Mouse (Mus musculus): ENCODE data around the gene Rasl10a. TPM values are rescaled to one million over a fixed set of nuclear protein-coding genes. Genes with fewer than 3 reads are reported as not detected.

Gene Rasl10a
- polyA plus RNA-seq, 1 experiment from 2014 or later, result 0.25 TPM

DNA sequence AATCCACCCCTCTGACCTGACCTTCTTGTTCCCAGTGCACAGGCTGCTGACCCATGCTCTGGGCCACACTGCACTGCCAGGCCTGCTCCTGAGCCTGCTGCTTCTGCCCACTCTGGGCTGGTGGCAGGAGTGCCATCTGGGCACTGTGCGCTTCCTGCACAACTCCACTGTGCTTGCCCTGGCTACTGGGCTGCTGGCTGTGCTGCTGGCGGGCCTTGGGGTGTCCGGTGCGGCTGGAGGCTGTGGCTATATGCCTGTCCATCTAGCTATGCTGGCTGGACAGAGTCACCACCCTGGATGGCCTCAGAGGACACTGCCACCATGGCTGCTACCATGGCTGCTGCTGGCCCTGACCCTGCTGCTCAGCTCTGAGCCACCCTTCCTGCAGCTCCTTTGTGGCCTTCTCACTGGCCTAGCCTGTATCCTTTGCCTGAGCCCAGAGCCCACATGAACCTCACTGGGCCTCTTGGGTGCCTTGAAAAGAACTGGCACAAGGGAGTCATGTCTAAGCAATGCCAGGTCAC is 46.1 kb downstream of the Rasl10a start:
- ATAC-seq (ENCODE audit: insufficient read depth), result no peak
- no peak overlapping the region for H3K9ac ChIP-seq
- no peak overlapping the region for H3K4me3 ChIP-seq (replicated peaks)
- H3K27ac ChIP-seq (replicated peaks), result no peak overlapping the region
- H3K9me3 ChIP-seq (replicated peaks), result no peaks in the 10 kb centered on the region
- H3K4me2 ChIP-seq, result no peak overlapping the region
- WGBS (ENCODE audit: insufficient replicate concordance), result 80% methylated on average over 4 of the region's 4 CpGs
- H3K36me3 ChIP-seq (replicated peaks), result peaks cover 12% of the 10 kb centered on the region
- H3K27me3 ChIP-seq, result no peaks in the 10 kb centered on the region
- H3K4me1 ChIP-seq (replicated peaks), result peaks cover 39% of the 10 kb centered on the region

DNA sequence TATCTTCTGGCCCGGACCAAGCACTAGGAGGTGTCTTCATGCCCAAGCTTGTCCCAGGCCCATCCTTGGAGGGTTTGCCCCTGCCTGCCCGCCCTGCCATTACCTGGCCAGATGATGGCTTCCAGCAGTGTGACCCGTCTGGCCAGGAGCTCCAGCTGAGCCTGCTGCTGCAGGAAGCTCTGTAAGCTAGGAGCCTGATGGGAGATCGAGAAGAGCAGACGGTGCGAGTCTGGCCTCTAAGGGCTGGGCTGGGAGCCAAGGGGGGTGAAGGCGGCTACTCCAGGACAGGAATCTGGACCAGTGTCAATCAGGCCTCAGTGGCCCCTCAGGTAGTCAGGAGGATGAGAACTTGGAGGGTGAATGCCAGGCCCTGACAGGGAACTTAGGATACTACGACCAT is 51.5 kb downstream of the Rasl10a start:
- Histone ChIP-seq H3K9ac (no peak overlapping the region), H3K4me1 (replicated peaks) (no peaks in the 10 kb centered on the region), H3K36me3 (replicated peaks) (peaks cover 5% of the 10 kb centered on the region; the same call in 1 of the 2 replicates), H3K9me3 (replicated peaks) (no peaks in the 10 kb centered on the region), H3K4me3 (replicated peaks) (no peak overlapping the region), H3K27ac (replicated peaks) (no peak overlapping the region), H3K27me3 (no peaks in the 10 kb centered on the region), H3K4me2 (no peak overlapping the region)
- no peak for ATAC-seq (ENCODE audit: insufficient read depth)
- 74% methylated on average over 8 of the region's 8 CpGs for WGBS (ENCODE audit: insufficient replicate concordance)

Small RNA genes lying within 50 kb of the gene (microRNA-seq; reads per million reads assigned to microRNA genes)
- gene Gm47296, result 1.5 reads per million

Other genes with a start within 250 kb of the Rasl10a start
- 13.5 and 13.8 TPM in 2 replicates for gene Nf2, start 208.6 kb upstream of the Rasl10a start, polyA plus RNA-seq (2015; fragmentation: Nextera tagmentation; extraction: Ambion mirVana)
- 94.3 and 106 TPM in 2 replicates for gene Nipsnap1, start 184.2 kb upstream of the Rasl10a start, polyA plus RNA-seq (2015; fragmentation: Nextera tagmentation; extraction: Ambion mirVana)
- gene Thoc5, start 162.8 kb upstream of the Rasl10a start, polyA plus RNA-seq (2015; fragmentation: Nextera tagmentation; extraction: Ambion mirVana), result 13.1 and 14.0 TPM in 2 replicates
- 0.07 and 0.10 TPM in 2 replicates for gene Nefh, start 110.1 kb upstream of the Rasl10a start, polyA plus RNA-seq (2015; fragmentation: Nextera tagmentation; extraction: Ambion mirVana)
- 76.7 and 81.9 TPM in 2 replicates for gene Ap1b1, start 71.3 kb upstream of the Rasl10a start, polyA plus RNA-seq (2015; fragmentation: Nextera tagmentation; extraction: Ambion mirVana)
- 12.1 and 16.8 TPM in 2 replicates for gene Gas2l1, start 7.2 kb downstream of the Rasl10a start, polyA plus RNA-seq (2015; fragmentation: Nextera tagmentation; extraction: Ambion mirVana)
- gene Rhbdd3, start 40.8 kb downstream of the Rasl10a start, polyA plus RNA-seq (2015; fragmentation: Nextera tagmentation; extraction: Ambion mirVana), result 12.0 and 13.4 TPM in 2 replicates
- gene Ewsr1, start 41.1 kb downstream of the Rasl10a start, polyA plus RNA-seq (2015; fragmentation: Nextera tagmentation; extraction: Ambion mirVana), result 255 and 279 TPM in 2 replicates
- 3.5 and 3.7 TPM in 2 replicates for gene Emid1, start 94.1 kb downstream of the Rasl10a start, polyA plus RNA-seq (2015; fragmentation: Nextera tagmentation; extraction: Ambion mirVana)
- 1.9 and 2.0 TPM in 2 replicates for gene Kremen1, start 203.4 kb downstream of the Rasl10a start, polyA plus RNA-seq (2015; fragmentation: Nextera tagmentation; extraction: Ambion mirVana)

Measured in liver, embryonic 15.5 days (tissue).